15 mouse cellular contexts compared by ENCODE assay signal in the genomic region with DNA sequence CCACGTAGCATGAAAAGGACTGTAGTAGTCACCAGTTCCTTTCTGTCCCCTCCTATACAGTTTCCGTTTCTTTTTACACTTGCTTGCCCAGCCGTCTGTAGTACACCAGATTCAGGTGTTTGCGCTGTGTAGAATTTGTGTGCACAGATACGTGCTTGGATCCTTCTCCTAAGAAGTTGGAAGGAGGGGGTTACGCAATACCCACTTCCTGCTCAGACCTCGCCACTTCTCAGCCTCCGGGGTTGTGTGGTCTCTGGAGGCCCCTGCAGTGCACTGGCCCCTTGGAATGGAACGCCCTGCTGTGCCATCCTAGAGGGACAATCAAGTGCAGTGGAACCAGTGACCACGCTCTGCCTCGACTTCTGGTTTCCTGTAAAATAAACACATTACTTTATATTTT. TPM values are rescaled to one million over a fixed set of nuclear protein-coding genes. Genes with fewer than 3 reads are reported as not detected.
DNase-seq lines count a peak whose midpoint lies in the region; ATAC-seq and TF ChIP-seq lines count a peak whose summit lies in the region.
"Had no signal": no experiment of that assay in that cellular context is flagged by ENCODE, and none has a peak within 500 bp of the region (broad histone marks: within the 10 kb centered on the region; RNA-seq: fewer than 3 reads in every experiment).

No protein-coding gene starts in this region.

- no peaks in the 10 kb centered on the region for H3K27me3 ChIP-seq in CH12.LX (replicated peaks)
- no peaks in the 10 kb centered on the region for H3K27me3 ChIP-seq in intestine, embryonic 14.5 days (replicated peaks; ENCODE audit: control insufficient read depth, insufficient read depth, low read length)
- H3K27me3 ChIP-seq in lung, embryonic 16.5 days (ENCODE audit: control insufficient read depth, insufficient read depth, low read depth, low read length) = peaks cover 16% of the 10 kb centered on the region
- no peaks in the 10 kb centered on the region for H3K27me3 ChIP-seq in stomach, embryonic 16.5 days (ENCODE audit: control insufficient read depth, insufficient read depth, low read length)
- H3K27me3 ChIP-seq in heart, adult 2 months (ENCODE audit: control insufficient read depth, insufficient read depth, low read length) = no peaks in the 10 kb centered on the region
- H3K27me3 ChIP-seq in midbrain, postnatal 0 days (ENCODE audit: insufficient read depth, low read length) = no peaks in the 10 kb centered on the region

- ATAC-seq in intestine, embryonic 14.5 days (replicated peaks; ENCODE audit: low FRiP score, low TSS enrichment, low read depth) = 0 out of 2 replicates have a peak, but pooled peaks have one; percentile 26
- ATAC-seq in lung, embryonic 16.5 days (ENCODE audit: low read depth) = peak; percentile 84
- ATAC-seq in stomach, embryonic 16.5 days (ENCODE audit: insufficient read depth, low FRiP score) = no peak
- no peak for ATAC-seq in midbrain, postnatal 0 days (ENCODE audit: low FRiP score)

- no peak for TF ChIP-seq RAD21 in CH12.LX (IDR thresholded peaks at IDR 0.05; ENCODE audit: low read depth, low read length)

- TF ChIP-seq EP300 in CH12.LX (IDR thresholded peaks at IDR 0.05; ENCODE audit: low read length) = no peak
- TF ChIP-seq EP300 in heart, adult 2 months (IDR thresholded peaks at IDR 0.05; ENCODE audit: insufficient read depth, low read depth, low read length) = no peak

- 63% methylated on average over 11 of the region's 11 CpGs for WGBS in intestine, embryonic 14.5 days
- 35% methylated on average over 11 of the region's 11 CpGs for whole genome bisulfite sequencing in lung, embryonic 16.5 days
- WGBS in stomach, embryonic 16.5 days = 54% methylated on average over 11 of the region's 11 CpGs
- WGBS in heart, adult 2 months = 57% methylated on average over 11 of the region's 11 CpGs
- 74% methylated on average over 11 of the region's 11 CpGs for WGBS in midbrain, postnatal 0 days

- H3K9ac ChIP-seq in CH12.LX (ENCODE audit: insufficient read depth, low read depth) = no peak overlapping the region; the same call in 1 of the 2 replicates
- no peak overlapping the region for H3K9ac ChIP-seq in intestine, embryonic 14.5 days (ENCODE audit: low read length)
- no peak overlapping the region for H3K9ac ChIP-seq in lung, embryonic 16.5 days (ENCODE audit: low read length)
- H3K9ac ChIP-seq in stomach, embryonic 16.5 days (ENCODE audit: low read length) = no peak overlapping the region
- no peak overlapping the region for H3K9ac ChIP-seq in heart, adult 2 months (ENCODE audit: low read depth, low read length)
- H3K9ac ChIP-seq in midbrain, postnatal 0 days (replicated peaks; ENCODE audit: low read length, poor library complexity, severe bottlenecking) = no peak overlapping the region

- peaks cover 0 to 10% of the 10 kb centered on the region in 2 experiments for H3K36me3 ChIP-seq in CH12.LX (replicated peaks in 1 of 2; ENCODE audit: control insufficient read depth in 1 of 2, insufficient read depth in 1 of 2, low read length in 1 of 2)
- H3K36me3 ChIP-seq in intestine, embryonic 14.5 days (ENCODE audit: control insufficient read depth, insufficient read depth, low read length) = no peaks in the 10 kb centered on the region
- H3K36me3 ChIP-seq in lung, embryonic 16.5 days (ENCODE audit: control insufficient read depth, insufficient read depth, low read length) = no peaks in the 10 kb centered on the region
- H3K36me3 ChIP-seq in stomach, embryonic 16.5 days (ENCODE audit: control insufficient read depth, insufficient read depth, low read length) = no peaks in the 10 kb centered on the region
- H3K36me3 ChIP-seq in heart, adult 2 months (ENCODE audit: control insufficient read depth, insufficient read depth, low read length) = no peaks in the 10 kb centered on the region
- peaks cover 36% of the 10 kb centered on the region for H3K36me3 ChIP-seq in midbrain, postnatal 0 days (ENCODE audit: insufficient read depth, low read length)

- in situ Hi-C loops in CH12.LX (cut with MboI; ENCODE audit: low pct_ligation_motif_present, low pct_unique_long_range_greater_than_20kb, low sequenced_read_pairs) = no loop called here

- no peak for TF ChIP-seq POLR2A in CH12.LX (IDR thresholded peaks at IDR 0.05; ENCODE audit: low read depth, low read length)
- TF ChIP-seq POLR2A in heart, adult 2 months (IDR thresholded peaks at IDR 0.05; ENCODE audit: insufficient read depth, low read depth, low read length) = no peak

- peaks cover 20 to 35% of the 10 kb centered on the region in 2 experiments for H3K4me1 ChIP-seq in CH12.LX (ENCODE audit: control insufficient read depth in 1 of 2, insufficient read depth in 2 of 2)
- H3K4me1 ChIP-seq in intestine, embryonic 14.5 days (replicated peaks; ENCODE audit: control insufficient read depth, insufficient read depth, low read length) = 0 out of 2 replicates have a peak, but pooled peaks cover 3% of the 10 kb centered on the region
- 0 out of 2 replicates have a peak, but pooled peaks cover 7% of the 10 kb centered on the region for H3K4me1 ChIP-seq in lung, embryonic 16.5 days (replicated peaks; ENCODE audit: control insufficient read depth, insufficient read depth, low read length)
- H3K4me1 ChIP-seq in stomach, embryonic 16.5 days (ENCODE audit: control insufficient read depth, insufficient read depth, low read length) = peaks cover 14% of the 10 kb centered on the region; the same call in 1 of the 2 replicates
- no peaks in the 10 kb centered on the region for H3K4me1 ChIP-seq in heart, adult 2 months (ENCODE audit: control insufficient read depth, insufficient read depth, low read length)
- no peaks in the 10 kb centered on the region for H3K4me1 ChIP-seq in midbrain, postnatal 0 days (ENCODE audit: insufficient read depth, low read length)
- H3K4me1 ChIP-seq: limb, embryonic 10.5 days had no signal

- dilution Hi-C loops in CH12.LX (cut with MboI; ENCODE audit: extremely low pct_ligation_motif_present, extremely low pct_unique_long_range_greater_than_20kb, low sequenced_read_pairs) = no loop called here

- no peaks in the 10 kb centered on the region for H3K79me2 ChIP-seq in CH12.LX (replicated peaks; ENCODE audit: control insufficient read depth, extremely low read depth, insufficient read depth, poor library complexity, severe bottlenecking)
- no peaks in the 10 kb centered on the region for H3K79me2 ChIP-seq in heart, adult 2 months (replicated peaks; ENCODE audit: control insufficient read depth, insufficient read depth, low read length)

- intact Hi-C loops in heart, adult 2 months (cut with DNase I) = no loop called here
- intact Hi-C loops in left cerebral cortex, postnatal 25 days (cut with DNase I) = no loop called here

- TF ChIP-seq CTCF in CH12.LX (conservative IDR thresholded peaks at IDR 0.05 in 1 of 2, IDR thresholded peaks at IDR 0.05 in 1 of 2; ENCODE audit: low read depth in 2 of 2, low read length in 2 of 2) = no peak
- no peak for TF ChIP-seq CTCF in heart, adult 2 months (IDR thresholded peaks at IDR 0.05)
- TF ChIP-seq CTCF in midbrain, postnatal 0 days (IDR thresholded peaks at IDR 0.05) = no peak

- H3K4me2 ChIP-seq in CH12.LX (ENCODE audit: insufficient read depth, low read depth, poor library complexity, severe bottlenecking) = peak overlapping the region; percentile 80
- no peak overlapping the region for H3K4me2 ChIP-seq in intestine, embryonic 14.5 days (ENCODE audit: low read length)
- peak overlapping the region; percentile 12; the same call in 1 of the 2 replicates for H3K4me2 ChIP-seq in lung, embryonic 16.5 days (ENCODE audit: low read depth, low read length)
- H3K4me2 ChIP-seq in stomach, embryonic 16.5 days (ENCODE audit: low read depth, low read length) = peak overlapping the region; percentile 3; the same call in 1 of the 2 replicates
- no peak overlapping the region for H3K4me2 ChIP-seq in midbrain, postnatal 0 days (ENCODE audit: low read depth, low read length, poor library complexity, severe bottlenecking)

- no peak overlapping the region for H3K27ac ChIP-seq in CH12.LX (ENCODE audit: insufficient read depth, low read depth)
- H3K27ac ChIP-seq in intestine, embryonic 14.5 days (ENCODE audit: low read depth) = no peak overlapping the region
- no peak overlapping the region for H3K27ac ChIP-seq in lung, embryonic 16.5 days (ENCODE audit: low read length)
- peak overlapping the region; percentile 44; the same call in 1 of the 2 replicates for H3K27ac ChIP-seq in stomach, embryonic 16.5 days (ENCODE audit: low read length)
- H3K27ac ChIP-seq in heart, adult 2 months = no peak overlapping the region
- H3K27ac ChIP-seq in midbrain, postnatal 0 days (ENCODE audit: low read depth, low read length) = no peak overlapping the region
- H3K27ac ChIP-seq: limb, embryonic 10.5 days; midbrain, embryonic 10.5 days had no signal

- H3K9me3 ChIP-seq in CH12.LX (replicated peaks; ENCODE audit: low read length) = no peaks in the 10 kb centered on the region
- no peaks in the 10 kb centered on the region for H3K9me3 ChIP-seq in intestine, embryonic 14.5 days (ENCODE audit: control insufficient read depth, low read length)
- no peaks in the 10 kb centered on the region for H3K9me3 ChIP-seq in lung, embryonic 16.5 days (ENCODE audit: control insufficient read depth, low read length)
- H3K9me3 ChIP-seq in stomach, embryonic 16.5 days (replicated peaks; ENCODE audit: control insufficient read depth, low read length) = no peaks in the 10 kb centered on the region
- no peaks in the 10 kb centered on the region for H3K9me3 ChIP-seq in midbrain, postnatal 0 days (ENCODE audit: low read length)
- H3K9me3 ChIP-seq: limb, embryonic 10.5 days; midbrain, embryonic 10.5 days had no signal

- peak overlapping the region in 1 of 3 experiments; percentile 18 for H3K4me3 ChIP-seq in CH12.LX (replicated peaks in 1 of 3; ENCODE audit: low read depth in 2 of 3, low read length in 2 of 3, poor library complexity in 1 of 3)
- H3K4me3 ChIP-seq in intestine, embryonic 14.5 days (ENCODE audit: low read depth, low read length) = no peak overlapping the region
- H3K4me3 ChIP-seq in lung, embryonic 16.5 days (ENCODE audit: low read length) = no peak overlapping the region
- no peak overlapping the region for H3K4me3 ChIP-seq in stomach, embryonic 16.5 days (replicated peaks; ENCODE audit: low read length)
- no peak overlapping the region for H3K4me3 ChIP-seq in heart, adult 2 months
- no peak overlapping the region for H3K4me3 ChIP-seq in midbrain, postnatal 0 days (ENCODE audit: low read depth, low read length)
- H3K4me3 ChIP-seq: limb, embryonic 10.5 days; midbrain, embryonic 10.5 days had no signal

- no peak for DNase-seq in CH12.LX (ENCODE audit: extremely low read depth)
- DNase-seq in intestine, embryonic 14.5 days (ENCODE audit: low spot score) = no peak
- no peak for DNase-seq in heart, adult 2 months
- no peak for DNase-seq in midbrain, postnatal 0 days (ENCODE audit: low spot score)
- no peak for DNase-seq in retina, postnatal 1 day
- no peak for DNase-seq in left cerebral cortex, postnatal 25 days (ENCODE audit: low spot score in 2 of 2)
- DNase-seq: cerebellum, adult 2 months; gastrocnemius, postnatal 10 days; kidney, adult 18-20 months; right cerebral cortex, postnatal 14 days had no signal

RNA-seq across cellular contexts. Expression of a gene that starts 16.3 kb away (rescaled TPM):
- total RNA-seq in CH12.LX (2012; rRNA removed) (0.50 and 1.4 TPM in 2 replicates), CH12.LX (2014; rRNA removed) (0.09 and 0.15 TPM in 2 replicates)
- polyA plus RNA-seq in CH12.LX (2012; ENCODE audit: insufficient read length, low read depth) = not detected in 2 replicates
- polyA plus RNA-seq in intestine, embryonic 14.5 days (2014; fragmentation: Nextera tagmentation; extraction: Ambion mirVana) = 2.7 and 3.0 TPM in 2 replicates
- polyA plus RNA-seq in lung, embryonic 16.5 days (2015; fragmentation: Nextera tagmentation; extraction: Ambion mirVana) = 2.2 and 2.6 TPM in 2 replicates
- 20.8 and 26.4 TPM in 2 replicates for polyA plus RNA-seq in stomach, embryonic 16.5 days (2015; fragmentation: Nextera tagmentation; extraction: Ambion mirVana)
- under 1 TPM in 1 of 2 experiments, not detected in 1; 0.10 TPM for total RNA-seq in heart, adult 2 months (2021)
- 0.25 TPM in 1 of 2 replicates, not detected in the other for polyA plus RNA-seq in heart, adult 2 months (2012; rRNA removed)
- total RNA-seq in midbrain, postnatal 0 days (2014; rRNA removed) = 18.6 and 22.5 TPM in 2 replicates
- polyA plus RNA-seq in midbrain, postnatal 0 days (2015; fragmentation: Nextera tagmentation; extraction: Ambion mirVana) = 28.1 and 31.1 TPM in 2 replicates
- 1 to 10 TPM; 8.1 to 8.6 TPM for total RNA-seq in left cerebral cortex, postnatal 25 days (2021)
- total RNA-seq: heart, postnatal 25 days had no signal

Comparison
In these comparisons a context has a peak if more than half of its experiments do, and no peak if none do; other contexts are left out.
1. H3K4me2 ChIP-seq: peak in CH12.LX (single experiment), lung, embryonic 16.5 days (single experiment) and stomach, embryonic 16.5 days (single experiment); none in intestine, embryonic 14.5 days (single experiment) and midbrain, postnatal 0 days (single experiment).
2. ATAC-seq: peak in intestine, embryonic 14.5 days (single experiment) and lung, embryonic 16.5 days (single experiment); none in stomach, embryonic 16.5 days (single experiment) and midbrain, postnatal 0 days (single experiment).